Mouse (Mus musculus) liver, adult 2 months (tissue): ENCODE measurements around the gene Csmd2. TPM values are rescaled to one million over a fixed set of nuclear protein-coding genes. Genes with fewer than 3 reads are reported as not detected.
"Not testable (repeated sequence)": the region's sequence is repeated elsewhere in the genome, so short reads cannot be mapped to it uniquely, and the experiment has no call there.

Source experiments
- DNase-seq: peaks from one replicate; pipeline ENCODE4 v3.0.0-alpha.2; 2011; ENCODE audit warnings: low read depth, low spot score; ENCODE audit errors: extremely low read depth
- H3K27ac ChIP-seq: fragments of 200-500 bp; replicated peaks from 2 replicates; pipeline ENCODE4 v1.5.1; 2012; ENCODE audit warnings: low read depth, mild to moderate bottlenecking, control low read depth, inconsistent platforms, low read length; ENCODE audit not compliant: insufficient read depth
- H3K27me3 ChIP-seq: fragments of 200-500 bp; 2 replicates; pipeline ENCODE4 v1.6.1; 2012; ENCODE audit warnings: mild to moderate bottlenecking, moderate library complexity, low read length, inconsistent platforms; ENCODE audit not compliant: control insufficient read depth, insufficient read depth
- H3K36me3 ChIP-seq: fragments of 200-500 bp; 2 replicates; pipeline ENCODE4 v1.6.1; 2012; ENCODE audit warnings: low read length, inconsistent platforms; ENCODE audit not compliant: control insufficient read depth, insufficient read depth
- H3K4me1 ChIP-seq: fragments of 200-500 bp; 2 replicates; pipeline ENCODE4 v1.6.1; 2011; ENCODE audit warnings: low read length; ENCODE audit not compliant: control insufficient read depth, insufficient read depth
- H3K4me3 ChIP-seq: fragments of 200-500 bp; 2 replicates; pipeline ENCODE4 v1.5.1; 2011; ENCODE audit warnings: low read depth, mild to moderate bottlenecking, control low read depth, low read length, moderate library complexity; ENCODE audit not compliant: insufficient read depth
- H3K79me2 ChIP-seq: fragments of 200-500 bp; 2 replicates; pipeline ENCODE4 v1.6.1; 2012; ENCODE audit warnings: inconsistent platforms, mild to moderate bottlenecking, low read length, moderate library complexity; ENCODE audit not compliant: control insufficient read depth, insufficient read depth
- H3K9ac ChIP-seq: fragments of 200-500 bp; 2 replicates; pipeline ENCODE4 v1.6.1; 2012; ENCODE audit warnings: low read depth, mild to moderate bottlenecking, control low read depth, inconsistent platforms, low read length
- CTCF ChIP-seq: fragments of 200-500 bp; IDR thresholded peaks from 2 replicates; pipeline ENCODE4 v1.5.1; 2011; ENCODE audit warnings: low read depth, low read length, control low read depth
- POLR2A ChIP-seq: fragments of 200-500 bp; IDR thresholded peaks from 2 replicates; pipeline ENCODE4 v1.6.1; 2011; ENCODE audit warnings: low read length, control low read depth; ENCODE audit not compliant: insufficient read depth; ENCODE audit errors: extremely low read depth
- WGBS: fragments of 180-500 bp; shearing (Covaris S2); methylation state at CpG from one replicate; pipeline ENCODE4 v1.1.7; 2018; 5-methylcytosine and 5-hydroxymethylcytosine counted together
- polyA plus RNA-seq: library from polyadenylated mRNA; depleted of rRNA; stranded (reverse); fragments of >200 nt; gene quantifications from 2 replicates; pipeline ENCODE4 v1.2.3, GENCODE M21; 2012; rRNA removed
- total RNA-seq: library from RNA; depleted of rRNA; stranded (reverse); fragments of >200 nt; gene quantifications from 2 replicates; pipeline ENCODE4 v1.2.3, GENCODE M21; 2014; rRNA removed

Csmd2 gene
- total and polyA plus RNA-seq, 2 experiments = not detected

DNA sequence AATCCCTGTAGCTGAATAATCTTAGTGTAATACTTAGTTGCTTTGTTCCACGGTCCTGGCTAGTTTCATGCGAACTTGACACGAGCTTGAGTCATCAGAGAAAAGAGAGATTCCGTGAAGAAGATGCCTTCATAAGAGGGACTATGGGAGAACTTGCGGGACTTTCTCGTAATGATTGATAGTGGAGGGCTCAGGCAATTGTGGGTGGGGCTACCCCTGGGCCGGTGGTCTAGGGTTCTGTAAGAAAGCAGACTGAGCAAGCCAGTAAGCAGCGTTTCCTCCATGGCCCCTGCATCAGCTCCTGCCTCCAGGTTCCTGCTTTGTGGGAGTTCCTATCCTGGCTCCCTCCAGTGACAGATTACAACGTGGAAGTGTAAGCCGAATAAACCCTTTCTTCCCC lies 623.0 kb downstream of the Csmd2 start:
- H3K9ac ChIP-seq = no peak overlapping the region

GRCm38 (mm10) chr4:128611726-128612125 lies 624.1 kb downstream of the Csmd2 start:
- not testable (repeated sequence) for H3K9ac ChIP-seq, H3K36me3 ChIP-seq, H3K27ac ChIP-seq, H3K4me3 ChIP-seq, DNase-seq, H3K4me1 ChIP-seq, H3K79me2 ChIP-seq, H3K27me3 ChIP-seq
- 86% methylated on average over 3 of the region's 3 CpGs for WGBS

More for the DNA sequence above, 623.0 kb downstream of the Csmd2 start:
- Histone ChIP-seq H3K27me3 (no peaks in the 10 kb centered on the region), H3K36me3 (no peaks in the 10 kb centered on the region), H3K79me2 (no peaks in the 10 kb centered on the region; the same call in 1 of the 2 replicates), H3K27ac (no peak overlapping the region), H3K4me1 (no peaks in the 10 kb centered on the region), H3K4me3 (no peak overlapping the region)
- TF ChIP-seq POLR2A = no peak
- no peak for TF ChIP-seq CTCF
- WGBS = 43% methylated on average over 10 of the region's 10 CpGs
- no peak for DNase-seq

- Histone ChIP-seq H3K4me1 (peaks cover 2% of the 10 kb centered on the region; the same call in 1 of the 2 replicates), H3K27ac (no peak overlapping the region), H3K9ac (no peak overlapping the region), H3K4me3 (no peak overlapping the region), H3K36me3 (no peaks in the 10 kb centered on the region), H3K27me3 (no peaks in the 10 kb centered on the region), H3K79me2 (no peaks in the 10 kb centered on the region; the same call in 1 of the 2 replicates)
- TF ChIP-seq POLR2A (no peak), CTCF (peak; percentile 61)
- DNase-seq = peak; percentile 55
- 27% methylated on average over 8 of the region's 8 CpGs for WGBS
Observed at GRCm38 (mm10) chr4:128613326-128613725, 625.7 kb downstream of the Csmd2 start.

DNA sequence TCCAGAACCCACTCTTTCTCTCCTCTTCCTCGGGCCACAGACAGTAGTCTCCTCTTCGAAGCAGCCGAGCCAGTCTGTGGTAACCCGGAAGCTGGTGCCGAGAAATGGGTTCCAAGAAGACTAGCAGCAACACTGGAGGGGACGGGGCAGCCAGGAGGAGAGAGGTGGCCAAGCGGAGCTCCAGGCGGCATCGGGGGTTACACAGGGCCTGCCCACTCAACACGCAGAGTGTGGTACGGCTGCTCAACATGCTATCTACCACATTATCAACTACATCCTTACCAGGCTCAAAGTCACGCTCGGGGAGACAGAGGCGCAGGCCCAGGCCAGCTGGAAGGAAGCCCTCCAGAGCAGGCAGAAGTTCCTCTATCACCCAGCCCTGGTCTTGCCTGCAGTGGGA lies 628.1 kb downstream of the Csmd2 start:
- Histone ChIP-seq H3K9ac (peak overlapping the region; percentile 55), H3K27me3 (no peaks in the 10 kb centered on the region), H3K27ac (no peak overlapping the region; the same call in 1 of the 2 replicates), H3K4me1 (peaks cover 16% of the 10 kb centered on the region), H3K36me3 (no peaks in the 10 kb centered on the region), H3K4me3 (peak overlapping the region; percentile 50), H3K79me2 (no peaks in the 10 kb centered on the region)
- no peak for DNase-seq
- 90% methylated on average over 14 of the region's 14 CpGs for WGBS
- TF ChIP-seq POLR2A = no peak

Other genes starting within 250 kb of the Csmd2 start
- not detected in 2 replicates for gene CK137956, start 16.9 kb upstream of the Csmd2 start, total RNA-seq
- gene CK137956, start 16.9 kb upstream of the Csmd2 start, polyA plus RNA-seq = not detected in 2 replicates